Mouse (Mus musculus) c-Kit-positive CD71-positive TER-119-negative erythroid progenitor cells, embryonic 14.5 days (primary cell): Measurements from ENCODE around the gene Spcs3.
"Not testable (repeated sequence)": the region's sequence is repeated elsewhere in the genome, so short reads cannot be mapped to it uniquely, and the experiment has no call there.

Experiments
- DNase-seq: peaks from one replicate; pipeline ENCODE4 v3.0.0-alpha.2; 2013; ENCODE audit warnings: low read depth

Spcs3 gene

GRCm38 (mm10) chr8:54529382-54530296, at the start of gene Spcs3, which contains the start of gene Asb5:
TSS of gene Spcs3 (minus strand) at chr8:54529998.
TSS of gene Asb5 (plus strand) at chr8:54529580.
- peak; percentile 90 for DNase-seq

DNA sequence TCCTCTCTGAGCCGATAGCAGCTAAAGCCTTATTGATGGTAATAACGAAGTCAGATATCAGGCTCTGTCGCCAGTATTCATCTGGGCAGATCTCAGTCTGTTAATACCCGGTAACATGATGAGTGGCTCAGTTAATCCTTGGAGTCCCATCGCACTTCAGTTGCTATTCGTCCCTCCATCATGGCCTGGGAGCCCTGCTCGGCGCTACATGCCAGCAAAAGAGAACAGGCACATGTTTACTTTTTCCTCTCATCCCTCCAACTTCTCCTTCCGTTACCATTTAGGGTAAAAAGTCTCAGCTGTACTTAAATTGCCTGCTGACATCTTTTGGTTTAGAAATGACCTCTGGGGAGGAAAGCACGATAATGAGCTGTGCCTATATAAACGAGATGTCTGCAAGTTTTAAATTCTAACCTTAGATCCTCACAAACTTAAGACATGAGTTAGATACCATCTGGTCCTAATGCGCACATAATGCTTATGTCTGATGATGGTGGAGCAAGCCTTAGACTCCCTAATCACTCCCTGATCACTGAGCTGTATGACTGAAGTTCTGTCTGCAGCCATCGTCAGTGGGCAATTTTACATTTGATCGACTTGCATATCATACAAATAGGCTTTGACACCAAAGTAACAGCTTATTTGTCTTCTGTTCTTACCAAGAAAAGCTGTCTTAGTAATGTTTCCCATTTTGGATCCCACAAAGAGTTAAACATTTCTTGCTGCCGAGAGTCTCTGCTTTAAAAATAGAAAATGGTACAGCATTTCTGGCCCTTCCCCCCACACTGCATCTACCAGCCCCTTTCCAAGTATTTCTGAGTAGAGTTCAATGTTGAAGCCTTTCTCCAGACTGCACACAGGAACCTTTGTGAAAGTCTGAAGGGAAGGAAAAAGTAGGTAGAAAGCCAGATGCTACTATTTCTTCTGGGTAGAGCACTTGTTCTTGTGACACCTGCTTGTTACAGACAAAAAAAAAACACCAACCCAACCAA, 41.1 kb upstream of the Spcs3 start:
- no peak for DNase-seq

DNA sequence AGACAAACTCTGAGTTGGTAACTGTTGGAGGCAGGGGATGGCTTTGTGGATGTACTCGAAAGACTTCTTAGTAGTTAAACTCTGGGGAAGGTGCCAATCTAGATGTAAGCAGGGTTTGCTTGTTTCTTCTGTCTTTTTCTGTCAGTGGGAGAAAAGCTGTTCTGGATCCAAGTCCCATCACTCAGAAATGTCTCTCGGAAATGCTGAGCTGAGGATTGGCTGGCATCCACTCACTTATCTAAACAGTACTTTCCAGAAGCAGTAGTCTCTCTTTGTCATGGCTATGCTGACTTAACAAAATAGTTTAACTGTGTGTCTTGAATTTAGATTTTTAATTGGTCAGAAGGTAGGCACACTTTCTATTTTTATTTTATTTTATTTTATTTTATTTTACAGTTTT, 37.4 kb upstream of the Spcs3 start:
- no peak for DNase-seq

GRCm38 (mm10) chr8:54565603-54566260, 35.9 kb upstream of the Spcs3 start:
- no peak for DNase-seq

DNA sequence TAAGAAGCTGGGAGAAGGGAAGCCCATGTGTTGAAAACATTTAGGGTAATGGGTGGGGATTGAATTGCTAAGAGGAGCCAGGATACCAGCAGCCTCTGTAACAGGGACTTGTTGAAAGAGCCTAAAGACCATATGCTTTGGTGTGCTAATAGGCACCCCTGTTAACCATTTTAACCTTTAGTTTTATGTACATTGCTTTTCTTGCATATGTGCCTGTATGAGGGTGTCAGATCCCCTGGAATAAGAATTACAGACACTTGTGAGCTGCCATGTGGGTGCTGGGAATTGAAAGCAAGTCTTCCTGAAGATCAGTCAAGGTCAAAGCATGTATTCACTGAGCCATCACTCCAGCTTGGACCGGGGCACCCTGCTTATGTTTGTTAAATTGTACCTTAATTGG, 35.4 kb upstream of the Spcs3 start:
- DNase-seq = no peak

GRCm38 (mm10) chr8:54562137-54562536, 32.3 kb upstream of the Spcs3 start:
- DNase-seq = no peak

DNA sequence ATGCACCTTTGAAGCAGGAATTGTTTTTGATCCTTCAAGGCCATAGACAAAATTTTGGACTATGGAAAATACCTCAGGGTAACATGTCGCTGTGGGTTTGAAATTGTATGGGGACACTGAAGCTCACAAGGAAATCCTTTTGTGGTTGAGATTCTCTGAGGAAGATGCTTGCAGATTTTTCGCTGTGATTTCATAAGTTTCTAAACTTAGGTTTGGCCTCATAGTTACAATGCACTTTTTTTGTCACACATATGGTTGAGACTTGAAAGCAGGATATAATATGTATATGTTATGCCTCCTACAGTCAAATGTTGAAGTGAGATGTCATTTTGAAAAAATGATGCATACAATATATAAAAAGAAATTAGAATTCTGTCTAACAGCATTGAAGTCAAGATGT, 25.1 kb upstream of the Spcs3 start:
- no peak for DNase-seq

DNA sequence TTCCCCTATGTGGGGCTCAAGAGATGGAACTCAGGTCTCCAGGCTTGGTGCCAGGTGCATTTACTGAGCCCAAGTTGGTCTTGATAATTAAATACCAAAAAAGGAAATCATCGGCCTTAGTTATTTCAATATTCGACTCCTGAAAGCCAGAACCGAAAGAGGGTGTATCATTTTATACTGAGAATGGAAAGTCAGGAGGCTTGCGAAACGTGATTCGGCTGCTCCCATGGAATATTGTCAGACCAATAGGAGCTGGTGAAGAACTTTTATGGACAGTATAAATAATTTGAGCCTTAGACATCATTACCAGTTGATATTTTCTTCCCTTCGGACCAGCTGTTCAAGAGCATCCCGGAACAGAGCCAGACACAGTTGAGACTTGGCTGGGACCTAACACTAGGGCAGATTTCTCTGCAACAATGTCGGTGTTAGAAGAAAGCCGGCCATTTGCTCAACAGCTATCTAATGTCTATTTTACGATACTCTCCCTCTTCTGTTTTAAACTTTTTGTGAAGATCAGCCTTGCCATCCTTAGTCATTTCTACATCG, 20.3 kb upstream of the Spcs3 start:
- DNase-seq = no peak

DNA sequence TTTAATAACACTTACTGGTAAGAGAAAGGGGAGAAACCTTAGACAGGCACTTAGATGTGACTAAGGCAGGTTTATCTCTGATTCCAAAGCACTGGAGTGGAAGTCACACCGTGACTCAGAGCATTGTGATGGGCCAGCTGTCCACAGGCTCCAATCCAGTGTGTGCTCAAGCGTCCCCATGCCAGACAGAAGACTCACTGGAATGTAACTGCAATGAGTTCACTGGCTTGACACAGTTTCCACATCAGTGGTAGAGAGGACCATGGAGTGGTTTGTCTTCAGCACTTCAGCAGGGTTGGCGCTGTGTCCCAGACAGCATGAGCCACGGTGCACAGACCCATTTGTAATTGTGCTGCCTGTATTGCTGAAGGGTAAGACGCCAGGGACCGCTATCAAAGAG, 18.6 kb upstream of the Spcs3 start:
- DNase-seq = no peak

DNA sequence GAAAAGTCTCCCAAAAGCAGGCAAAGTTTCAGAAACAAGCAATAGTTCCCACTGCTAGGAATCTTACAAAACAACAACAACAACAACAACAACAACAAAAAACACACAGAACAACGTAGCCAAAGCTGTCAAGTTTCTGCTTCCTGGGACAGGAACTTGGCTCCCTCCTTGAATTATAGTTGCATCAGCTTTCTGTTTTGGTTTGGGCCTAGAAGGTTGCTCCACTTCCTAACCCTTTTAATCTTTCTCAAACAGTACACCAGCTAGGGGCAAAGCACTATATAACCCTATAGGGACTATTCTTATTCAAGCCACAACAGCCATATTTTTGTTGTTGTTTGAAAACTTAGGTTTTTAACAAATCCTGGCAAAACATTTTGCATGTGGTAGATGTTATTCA, 11.5 kb upstream of the Spcs3 start:
- no peak for DNase-seq

DNA sequence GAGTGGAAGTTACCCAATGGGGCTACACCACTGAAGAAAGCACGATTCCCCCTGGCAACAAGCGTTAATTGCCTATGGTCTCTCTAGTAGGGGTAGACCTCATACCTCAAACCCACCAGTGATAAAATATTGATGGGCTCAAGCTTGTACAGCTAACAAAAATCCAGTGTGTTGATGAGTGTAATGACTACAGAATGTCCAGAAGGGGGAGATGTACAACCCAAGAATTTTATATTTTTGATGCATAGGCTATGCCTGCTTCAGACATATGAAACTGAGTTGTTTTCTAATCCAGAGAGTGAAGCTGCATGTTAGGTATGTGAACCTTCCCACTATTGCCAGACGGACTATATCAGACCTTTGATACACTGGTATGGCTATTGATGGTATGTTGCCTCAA, 7.5 kb upstream of the Spcs3 start:
- DNase-seq = no peak

GRCm38 (mm10) chr8:54535172-54535571, 5.4 kb upstream of the Spcs3 start:
- DNase-seq = no peak

GRCm38 (mm10) chr8:54528571-54528970, 1.2 kb downstream of the Spcs3 start:
- no peak for DNase-seq

DNA sequence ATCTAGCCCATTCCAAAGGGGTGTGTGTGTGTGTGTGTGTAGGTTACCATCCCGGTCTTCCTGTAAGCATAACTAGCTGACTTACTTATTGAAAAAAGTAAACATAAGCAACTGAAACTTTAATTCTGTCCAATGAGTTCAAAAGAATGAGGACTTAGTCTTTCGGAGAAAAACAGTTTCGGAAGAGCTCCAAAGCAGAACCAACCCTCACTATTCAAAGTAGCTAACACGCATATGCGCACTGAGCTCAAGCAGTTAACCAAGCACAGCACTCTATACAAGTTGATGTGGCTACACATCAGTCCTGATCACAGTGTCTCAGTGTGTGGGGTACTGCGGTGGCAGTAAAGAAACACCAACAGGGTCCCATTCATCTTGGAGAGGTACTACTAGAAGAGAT, 3.1 kb downstream of the Spcs3 start:
- no peak for DNase-seq

- no peak for DNase-seq
Observed at GRCm38 (mm10) chr8:54525606-54526005, 4.2 kb downstream of the Spcs3 start.

GRCm38 (mm10) chr8:54520516-54520915, 9.3 kb downstream of the Spcs3 start:
- DNase-seq = no peak

DNA sequence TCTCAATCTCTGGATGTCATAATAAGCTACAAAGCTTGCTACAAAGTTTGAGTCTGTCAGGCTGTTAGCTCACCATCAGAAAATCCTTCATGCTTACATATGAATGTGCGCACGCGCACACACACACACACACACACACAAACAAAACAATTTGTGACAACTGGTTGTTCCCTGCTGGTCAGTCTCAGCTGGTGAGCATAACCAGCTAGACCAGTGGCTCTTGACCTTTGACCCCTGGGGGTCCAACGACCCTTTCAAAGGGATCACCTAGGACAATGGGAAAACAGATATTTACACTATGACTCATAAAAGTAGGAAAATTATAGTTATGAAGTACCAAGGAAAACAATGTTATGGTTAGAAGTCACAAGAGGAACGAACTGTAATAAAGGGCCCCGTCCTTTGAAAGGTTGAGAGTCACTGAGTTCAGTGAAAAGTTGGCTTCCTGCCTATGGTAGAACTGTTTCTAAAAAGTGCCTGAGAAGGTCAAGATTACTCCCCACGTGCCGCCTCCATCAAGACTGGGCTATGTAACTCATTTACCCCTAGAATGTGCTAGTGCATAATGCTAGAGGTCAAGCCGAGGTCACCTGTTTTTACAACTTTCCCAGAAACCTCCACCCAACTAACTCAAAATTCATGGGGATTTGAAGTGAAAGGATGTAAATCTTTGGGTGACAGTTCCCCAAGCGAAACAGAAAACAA, 10.9 kb downstream of the Spcs3 start:
- DNase-seq = no peak

GRCm38 (mm10) chr8:54512200-54512599, 17.6 kb downstream of the Spcs3 start:
- not testable (repeated sequence) for DNase-seq

GRCm38 (mm10) chr8:54511791-54512190, 18.0 kb downstream of the Spcs3 start:
- DNase-seq = no peak

GRCm38 (mm10) chr8:54509221-54509721, 20.5 kb downstream of the Spcs3 start:
- no peak for DNase-seq

GRCm38 (mm10) chr8:54508814-54509213, 21.0 kb downstream of the Spcs3 start:
- no peak for DNase-seq
